Mouse (Mus musculus): Measurements from ENCODE around the gene Ghrl.

DNA sequence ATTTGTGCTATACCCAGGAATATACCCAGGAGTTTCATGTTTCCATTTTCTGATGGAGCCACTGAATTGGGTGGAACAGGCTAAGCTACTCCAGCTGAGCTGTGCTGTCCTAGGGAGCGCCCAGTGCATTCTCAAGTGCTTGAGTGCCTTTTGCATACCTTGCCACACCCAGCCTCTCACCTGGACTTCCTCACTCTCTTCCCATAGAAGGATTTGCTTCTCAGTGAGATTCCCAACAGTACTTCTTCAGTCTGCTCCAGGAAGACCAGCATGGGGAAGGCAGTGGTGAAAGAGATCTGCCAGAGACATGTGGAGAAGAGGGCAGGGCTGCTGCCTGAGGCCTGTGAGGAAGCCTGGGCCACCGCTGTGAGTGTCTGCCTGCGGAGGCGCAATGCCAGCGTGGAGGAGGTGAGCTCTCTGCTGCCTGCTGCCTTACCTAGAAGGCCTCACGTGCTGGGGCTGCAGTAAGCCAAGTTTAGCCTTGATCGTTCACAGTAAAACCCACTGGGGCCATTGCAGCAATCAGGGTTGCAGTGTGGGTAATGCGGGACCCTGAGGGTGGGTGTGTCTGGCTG, 33.0 kb downstream of the Ghrl start:
- no peak for TF ChIP-seq POLR2A (IDR thresholded peaks at IDR 0.05; ENCODE audit: borderline replicate concordance, extremely low read depth, low read depth, low read length)
- no peak for TF ChIP-seq CTCF (IDR thresholded peaks at IDR 0.05; ENCODE audit: insufficient read depth, low read length)

All from lung, adult 2 months (tissue).